Mouse (Mus musculus) midbrain, embryonic 15.5 days (tissue): ENCODE measurements around the gene Fads6. TPM values are rescaled to one million over a fixed set of nuclear protein-coding genes. Genes with fewer than 3 reads are reported as not detected.

Experiments used
- ATAC-seq: fragments of 200-750 bp; cut with Nextera tagmentation; replicated peaks from 2 replicates; pipeline ENCODE4 v1.8.0; 2017; ENCODE audit warnings: moderate TSS enrichment
- H3K27ac ChIP-seq: fragments of 300-500 bp; sonication (generic); 2 replicates; pipeline ENCODE4 v1.5.1; 2015; ENCODE audit warnings: mild to moderate bottlenecking, inconsistent platforms
- H3K27me3 ChIP-seq: fragments of 300-500 bp; sonication (generic); replicated peaks from 2 replicates; pipeline ENCODE4 v1.6.1; 2015; ENCODE audit warnings: inconsistent platforms
- H3K36me3 ChIP-seq: fragments of 300-500 bp; sonication (generic); replicated peaks from 2 replicates; pipeline ENCODE4 v1.6.1; 2015; ENCODE audit warnings: inconsistent platforms
- H3K4me1 ChIP-seq: fragments of 300-500 bp; sonication (generic); 2 replicates; pipeline ENCODE4 v1.6.1; 2015; ENCODE audit warnings: inconsistent platforms
- H3K4me2 ChIP-seq: fragments of 300-500 bp; sonication (generic); 2 replicates; pipeline ENCODE4 v1.6.1; 2015; ENCODE audit warnings: inconsistent platforms, mild to moderate bottlenecking, moderate library complexity
- H3K4me3 ChIP-seq: fragments of 300-500 bp; sonication (generic); 2 replicates; pipeline ENCODE4 v1.5.1; 2015; ENCODE audit warnings: mild to moderate bottlenecking, inconsistent platforms
- H3K9ac ChIP-seq: fragments of 300-500 bp; sonication (generic); 2 replicates; pipeline ENCODE4 v1.6.1; 2015; ENCODE audit warnings: mild to moderate bottlenecking, inconsistent platforms
- H3K9me3 ChIP-seq: fragments of 300-500 bp; sonication (generic); 2 replicates; pipeline ENCODE4 v1.6.1; 2016; ENCODE audit warnings: inconsistent platforms
- WGBS: fragments of 180-500 bp; shearing (Covaris S2); methylation state at CpG from one replicate; pipeline ENCODE4 v1.1.7; 2015; ENCODE audit warnings: mixed read lengths; 5-methylcytosine and 5-hydroxymethylcytosine counted together
- polyA plus RNA-seq: library from polyadenylated mRNA; unstranded; fragments of >200 nt; fragmentation: Nextera tagmentation; extraction: Ambion mirVana; gene quantifications from 2 replicates; pipeline ENCODE4 v1.2.1, GENCODE M21; 2015

Fads6 gene
- polyA plus RNA-seq, 1 experiment from 2014 or later = 1.0 TPM

GRCm38 (mm10) chr11:115296471-115297210 lies 822 bp downstream of the Fads6 start:
- peak overlapping the region; percentile 83 for H3K4me2 ChIP-seq
- WGBS = 56% methylated on average over 21 of the region's 21 CpGs
- H3K27ac ChIP-seq = 0 out of 2 replicates have a peak overlapping the region, but pooled peaks have one; percentile 71
- H3K4me3 ChIP-seq = peak overlapping the region; percentile 62
- no peak for ATAC-seq
- peak overlapping the region; percentile 66 for H3K9ac ChIP-seq
- no peaks in the 10 kb centered on the region for H3K9me3 ChIP-seq
- peaks cover 14% of the 10 kb centered on the region for H3K4me1 ChIP-seq
- no peaks in the 10 kb centered on the region for H3K36me3 ChIP-seq
- 0 out of 2 replicates have a peak, but pooled peaks cover 5% of the 10 kb centered on the region for H3K27me3 ChIP-seq

GRCm38 (mm10) chr11:115295939-115296338 lies 1.5 kb downstream of the Fads6 start:
- Histone ChIP-seq H3K4me2 (no peak overlapping the region), H3K4me1 (peaks cover 14% of the 10 kb centered on the region), H3K9me3 (no peaks in the 10 kb centered on the region), H3K36me3 (no peaks in the 10 kb centered on the region), H3K27me3 (0 out of 2 replicates have a peak, but pooled peaks cover 5% of the 10 kb centered on the region), H3K4me3 (no peak overlapping the region), H3K27ac (no peak overlapping the region), H3K9ac (no peak overlapping the region)
- 89% methylated on average over 11 of the region's 11 CpGs for WGBS
- ATAC-seq = no peak

GRCm38 (mm10) chr11:115292631-115293375 lies 4.7 kb downstream of the Fads6 start:
- no peak overlapping the region for H3K27ac ChIP-seq
- no peaks in the 10 kb centered on the region for H3K36me3 ChIP-seq
- no peak overlapping the region for H3K4me3 ChIP-seq
- no peaks in the 10 kb centered on the region for H3K9me3 ChIP-seq
- H3K27me3 ChIP-seq = 0 out of 2 replicates have a peak, but pooled peaks cover 5% of the 10 kb centered on the region
- peaks cover 14% of the 10 kb centered on the region for H3K4me1 ChIP-seq
- no peak for ATAC-seq
- H3K4me2 ChIP-seq = no peak overlapping the region
- no peak overlapping the region for H3K9ac ChIP-seq
- WGBS = 71% methylated on average over 14 of the region's 14 CpGs

- ATAC-seq = no peak
- Histone ChIP-seq H3K36me3 (no peaks in the 10 kb centered on the region), H3K4me1 (peaks cover 2% of the 10 kb centered on the region; the same call in 1 of the 2 replicates), H3K27me3 (0 out of 2 replicates have a peak, but pooled peaks cover 3% of the 10 kb centered on the region), H3K4me2 (no peak overlapping the region), H3K27ac (no peak overlapping the region), H3K9ac (no peak overlapping the region), H3K9me3 (no peaks in the 10 kb centered on the region), H3K4me3 (no peak overlapping the region)
- 75% methylated on average over 10 of the region's 10 CpGs for WGBS
These were observed 6.0 kb downstream of the Fads6 start for GRCm38 (mm10) chr11:115291503-115291902.

- H3K36me3 ChIP-seq = no peaks in the 10 kb centered on the region
- H3K9ac ChIP-seq = no peak overlapping the region
- H3K4me1 ChIP-seq = no peaks in the 10 kb centered on the region
- H3K27ac ChIP-seq = no peak overlapping the region
- no peaks in the 10 kb centered on the region for H3K27me3 ChIP-seq
- no peak overlapping the region for H3K4me2 ChIP-seq
- H3K4me3 ChIP-seq = no peak overlapping the region
- 81% methylated on average over 6 of the region's 6 CpGs for WGBS
- no peak for ATAC-seq
- H3K9me3 ChIP-seq = no peaks in the 10 kb centered on the region
These were observed 6.5 kb downstream of the Fads6 start for GRCm38 (mm10) chr11:115290919-115291318.

- no peak for ATAC-seq
- 68% methylated on average over 1 of the region's 1 CpGs for WGBS
These were observed 7.1 kb downstream of the Fads6 start for GRCm38 (mm10) chr11:115290314-115290713.

GRCm38 (mm10) chr11:115289885-115290284 lies 7.6 kb downstream of the Fads6 start:
- Histone ChIP-seq H3K4me2 (no peak overlapping the region), H3K36me3 (no peaks in the 10 kb centered on the region), H3K27me3 (no peaks in the 10 kb centered on the region), H3K9me3 (no peaks in the 10 kb centered on the region), H3K9ac (no peak overlapping the region), H3K27ac (no peak overlapping the region), H3K4me3 (no peak overlapping the region), H3K4me1 (no peaks in the 10 kb centered on the region)
- ATAC-seq = no peak
- WGBS = 84% methylated on average over 8 of the region's 8 CpGs

More at GRCm38 (mm10) chr11:115290314-115290713, 7.1 kb downstream of the Fads6 start:
- no peaks in the 10 kb centered on the region for H3K9me3 ChIP-seq
- no peaks in the 10 kb centered on the region for H3K36me3 ChIP-seq
- no peak overlapping the region for H3K9ac ChIP-seq
- no peak overlapping the region for H3K4me2 ChIP-seq
- no peaks in the 10 kb centered on the region for H3K4me1 ChIP-seq
- H3K27me3 ChIP-seq = no peaks in the 10 kb centered on the region
- no peak overlapping the region for H3K4me3 ChIP-seq
- no peak overlapping the region for H3K27ac ChIP-seq

DNA sequence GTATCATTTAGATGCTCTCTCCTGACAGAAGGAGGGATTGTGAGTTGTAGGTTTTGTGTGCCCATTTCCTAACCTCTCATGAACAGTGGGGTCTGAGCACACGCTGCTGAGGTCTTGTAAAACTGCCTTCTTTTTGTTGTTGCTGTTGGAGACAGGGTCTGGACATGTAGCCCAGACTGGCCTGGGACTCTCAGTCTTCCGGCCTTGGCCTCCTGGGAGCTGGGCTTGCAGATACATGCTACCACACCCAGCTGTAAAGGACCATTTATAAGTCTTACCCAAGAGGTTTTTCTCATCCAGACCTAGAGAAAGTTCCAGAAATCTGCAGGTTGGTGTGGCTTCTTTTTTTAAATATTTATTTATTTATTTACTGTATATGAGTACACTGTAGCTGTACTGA lies 9.2 kb downstream of the Fads6 start:
- Histone ChIP-seq H3K9me3 (no peaks in the 10 kb centered on the region), H3K4me3 (no peak overlapping the region), H3K9ac (no peak overlapping the region), H3K4me1 (no peaks in the 10 kb centered on the region), H3K36me3 (no peaks in the 10 kb centered on the region), H3K27ac (no peak overlapping the region), H3K4me2 (no peak overlapping the region), H3K27me3 (no peaks in the 10 kb centered on the region)
- no peak for ATAC-seq
- WGBS = 86% methylated on average over 2 of the region's 2 CpGs

- Histone ChIP-seq H3K36me3 (no peaks in the 10 kb centered on the region), H3K27me3 (no peaks in the 10 kb centered on the region), H3K9ac (no peak overlapping the region), H3K4me1 (no peaks in the 10 kb centered on the region), H3K9me3 (no peaks in the 10 kb centered on the region), H3K27ac (no peak overlapping the region), H3K4me3 (no peak overlapping the region), H3K4me2 (no peak overlapping the region)
- ATAC-seq = no peak
- 83% methylated on average over 5 of the region's 5 CpGs for WGBS
These were observed 10.1 kb downstream of the Fads6 start for GRCm38 (mm10) chr11:115287386-115287785.

- Histone ChIP-seq H3K9me3 (no peaks in the 10 kb centered on the region), H3K4me2 (no peak overlapping the region), H3K4me1 (no peaks in the 10 kb centered on the region), H3K36me3 (no peaks in the 10 kb centered on the region), H3K27ac (peak overlapping the region; percentile 45; the same call in 1 of the 2 replicates), H3K27me3 (no peaks in the 10 kb centered on the region), H3K4me3 (no peak overlapping the region), H3K9ac (no peak overlapping the region)
- WGBS = 71% methylated on average over 19 of the region's 19 CpGs
- no peak; the same call in 1 of the 2 replicates for ATAC-seq
These were observed 11.1 kb downstream of the Fads6 start for GRCm38 (mm10) chr11:115286201-115286993.

- no peaks in the 10 kb centered on the region for H3K9me3 ChIP-seq
- H3K9ac ChIP-seq = no peak overlapping the region
- no peaks in the 10 kb centered on the region for H3K36me3 ChIP-seq
- H3K27me3 ChIP-seq = no peaks in the 10 kb centered on the region
- ATAC-seq = no peak
- no peaks in the 10 kb centered on the region for H3K4me1 ChIP-seq
- WGBS = 79% methylated on average over 4 of the region's 4 CpGs
- no peak overlapping the region for H3K27ac ChIP-seq
- no peak overlapping the region for H3K4me3 ChIP-seq
- H3K4me2 ChIP-seq = no peak overlapping the region
These were observed 12.2 kb downstream of the Fads6 start for GRCm38 (mm10) chr11:115285282-115285681.
